Mouse (Mus musculus): Measurements from ENCODE around the gene Wdfy2.

DNA sequence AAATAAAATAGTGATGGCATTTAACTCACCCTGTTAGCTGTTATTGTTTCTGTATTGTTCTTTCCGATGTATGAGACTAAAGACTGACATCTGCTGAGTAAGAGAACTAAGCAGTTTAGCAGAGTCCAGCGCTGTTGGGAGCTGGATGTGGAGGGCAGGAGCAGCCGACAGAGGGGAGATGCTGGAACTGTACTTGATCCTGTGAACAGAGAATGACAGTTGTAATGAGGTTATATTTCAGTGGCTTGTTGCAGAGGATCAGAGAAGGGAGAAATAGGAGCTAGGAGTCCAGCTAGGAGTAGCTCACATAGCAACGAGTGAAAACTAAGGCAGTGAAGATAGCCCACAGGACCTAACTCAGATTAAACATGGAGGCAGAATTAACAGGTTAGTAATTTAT is 36.3 kb downstream of the Wdfy2 start:
- no peak for TF ChIP-seq CTCF (IDR thresholded peaks at IDR 0.05; ENCODE audit: borderline replicate concordance, control insufficient read depth, extremely low read depth, insufficient read depth, low read length, poor library complexity)
- TF ChIP-seq POLR2A (IDR thresholded peaks at IDR 0.05; ENCODE audit: control insufficient read depth, extremely low read depth, insufficient read depth, low read length, poor library complexity), result no peak
